Mouse (Mus musculus): ENCODE data around the gene Vmn2r116. TPM values are rescaled to one million over a fixed set of nuclear protein-coding genes. Genes with fewer than 3 reads are reported as not detected.

Vmn2r116 gene
- not detected in 2 replicates for polyA plus RNA-seq (2012; rRNA removed)

GRCm38 (mm10) chr17:23384304-23384703 is at the start of gene Vmn2r116:
Gene Vmn2r116, plus strand, starts transcription at chr17:23384604.

DNA sequence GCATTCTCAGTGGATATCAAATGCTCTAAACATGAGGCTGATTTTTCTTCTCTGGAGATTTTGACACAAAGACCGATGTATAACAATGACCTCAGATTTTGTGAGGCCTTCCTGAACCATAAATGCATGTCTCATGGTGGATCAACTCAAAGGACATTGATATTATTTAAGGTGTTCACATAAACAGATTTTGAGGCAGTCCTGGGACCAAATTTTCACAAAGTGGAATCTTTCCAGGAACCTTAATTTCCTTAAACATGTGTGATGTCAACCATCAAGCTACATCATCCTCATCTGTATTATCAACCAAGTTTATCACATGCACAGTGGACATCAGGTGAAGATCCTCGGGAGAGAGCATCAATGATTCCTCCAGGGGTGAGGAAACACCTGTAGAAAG is 41.0 kb upstream of the Vmn2r116 start, which contains the start of gene Vmn2r115:
TSS of gene Vmn2r115 (plus strand) at position 301 of the 400 bp plus-strand sequence.

Other genes starting within 250 kb of the Vmn2r116 start
- gene Zfp40, start 191.4 kb upstream of the Vmn2r116 start, polyA plus RNA-seq (2012; rRNA removed), result 1.1 and 1.2 TPM in 2 replicates
- gene Vmn2r114, start 72.1 kb upstream of the Vmn2r116 start, polyA plus RNA-seq (2012; rRNA removed), result not detected in 2 replicates
- not detected in 2 replicates for gene Vmn2r115, start 40.9 kb upstream of the Vmn2r116 start, polyA plus RNA-seq (2012; rRNA removed)
- not detected in 2 replicates for gene Vmn2r117, start 95.1 kb downstream of the Vmn2r116 start, polyA plus RNA-seq (2012; rRNA removed)
- 3.0 and 3.8 TPM in 2 replicates for gene Zfp213, start 179.6 kb downstream of the Vmn2r116 start, polyA plus RNA-seq (2012; rRNA removed)
- gene Zfp13, start 214.9 kb downstream of the Vmn2r116 start, polyA plus RNA-seq (2012; rRNA removed), result 1.7 TPM in 2 replicates
- gene Zscan10, start 216.3 kb downstream of the Vmn2r116 start, polyA plus RNA-seq (2012; rRNA removed), result 0.03 TPM in 1 of 2 replicates, not detected in the other

Data from liver, embryonic 14 days (tissue).